In genomic region chr9:45139082-45139481, GRCm38 (mm10) we compare ENCODE assay signal across 10 mouse cellular contexts. TPM values are rescaled to one million over a fixed set of nuclear protein-coding genes. Genes with fewer than 3 reads are reported as not detected.
A peak's percentile ranks its signal among the peaks of the same experiment; 100 is the strongest.
DNase-seq lines count a peak whose midpoint lies in the region; ATAC-seq and TF ChIP-seq lines count a peak whose summit lies in the region.
"Had no signal": no experiment of that assay in that cellular context is flagged by ENCODE, and none has a peak within 500 bp of the region (broad histone marks: within the 10 kb centered on the region; RNA-seq: fewer than 3 reads in every experiment).

No protein-coding gene starts in this region.

- H3K9me3 ChIP-seq in lung, postnatal 0 days (ENCODE audit: low read length), result no peaks in the 10 kb centered on the region
- no peaks in the 10 kb centered on the region for H3K9me3 ChIP-seq in limb, embryonic 14.5 days (ENCODE audit: control insufficient read depth, low read length)
- no peaks in the 10 kb centered on the region for H3K9me3 ChIP-seq in stomach, embryonic 15.5 days

- TF ChIP-seq EP300 in lung, postnatal 0 days (IDR thresholded peaks at IDR 0.05), result no peak

- no peak for TF ChIP-seq POLR2A in cerebellum, adult 2 months (IDR thresholded peaks at IDR 0.05; ENCODE audit: borderline replicate concordance, insufficient read depth, low read length)
- TF ChIP-seq POLR2A in limb, embryonic 14.5 days (IDR thresholded peaks at IDR 0.05; ENCODE audit: borderline replicate concordance, extremely low read depth, insufficient read depth, insufficient read length), result no peak

- H3K27ac ChIP-seq in cerebellum, adult 2 months (ENCODE audit: insufficient read depth, low read length), result no peak overlapping the region
- H3K27ac ChIP-seq in lung, postnatal 0 days (ENCODE audit: low read length), result no peak overlapping the region
- no peak overlapping the region for H3K27ac ChIP-seq in limb, embryonic 14.5 days (replicated peaks; ENCODE audit: low read depth, low read length)
- no peak overlapping the region for H3K27ac ChIP-seq in stomach, embryonic 15.5 days

- H3K4me1 ChIP-seq in cerebellum, adult 2 months (ENCODE audit: control insufficient read depth, insufficient read depth, low read length), result peaks cover 3% of the 10 kb centered on the region; the same call in 1 of the 2 replicates
- peaks cover 3% of the 10 kb centered on the region; the same call in 1 of the 2 replicates for H3K4me1 ChIP-seq in lung, postnatal 0 days (ENCODE audit: insufficient read depth, low read depth, low read length)
- peaks cover 9% of the 10 kb centered on the region for H3K4me1 ChIP-seq in limb, embryonic 14.5 days (ENCODE audit: control insufficient read depth, insufficient read depth, low read length)
- H3K4me1 ChIP-seq in stomach, embryonic 15.5 days, result peaks cover 18% of the 10 kb centered on the region

- no peaks in the 10 kb centered on the region for H3K36me3 ChIP-seq in lung, postnatal 0 days (ENCODE audit: insufficient read depth, low read length)
- H3K36me3 ChIP-seq in limb, embryonic 14.5 days (ENCODE audit: control insufficient read depth, insufficient read depth, low read length), result no peaks in the 10 kb centered on the region
- no peaks in the 10 kb centered on the region for H3K36me3 ChIP-seq in stomach, embryonic 15.5 days

- no peak for TF ChIP-seq CTCF in cerebellum, adult 2 months (IDR thresholded peaks at IDR 0.05; ENCODE audit: borderline replicate concordance, insufficient read depth, low read depth, low read length)
- no peak for TF ChIP-seq CTCF in lung, postnatal 0 days (IDR thresholded peaks at IDR 0.05)

- 31% methylated on average over 7 of the region's 7 CpGs for WGBS in cerebellum, adult 2 months
- WGBS in lung, postnatal 0 days, result 0% methylated on average over 7 of the region's 7 CpGs
- 0% methylated on average over 7 of the region's 7 CpGs for WGBS in limb, embryonic 14.5 days
- 3% methylated on average over 7 of the region's 7 CpGs for WGBS in stomach, embryonic 15.5 days

- no peak overlapping the region for H3K9ac ChIP-seq in lung, postnatal 0 days (replicated peaks; ENCODE audit: low read depth)
- H3K9ac ChIP-seq in limb, embryonic 14.5 days (ENCODE audit: low read depth, low read length, severe bottlenecking), result peak overlapping the region; percentile 49; the same call in 1 of the 2 replicates
- no peak overlapping the region for H3K9ac ChIP-seq in stomach, embryonic 15.5 days

- no peak for DNase-seq in cerebellum, adult 2 months
- no peak for DNase-seq in cerebellum, postnatal 36 days
- DNase-seq in lung, postnatal 0 days (ENCODE audit: low spot score), result no peak
- DNase-seq in lung, postnatal 10 days, result no peak
- DNase-seq in limb, embryonic 14.5 days (ENCODE audit: low spot score), result no peak
- no peak for DNase-seq in frontal cortex, postnatal 25 days (ENCODE audit: low spot score in 2 of 2)
- no peak for DNase-seq in adipocyte (ENCODE audit: low spot score)

- H3K4me2 ChIP-seq in lung, postnatal 0 days (replicated peaks; ENCODE audit: low read depth, low read length), result peak overlapping the region; percentile 66; the same call in 1 of the 2 replicates
- H3K4me2 ChIP-seq in limb, embryonic 14.5 days (replicated peaks; ENCODE audit: low read depth, low read length, severe bottlenecking), result peak overlapping the region; percentile 98
- peak overlapping the region; percentile 98 for H3K4me2 ChIP-seq in stomach, embryonic 15.5 days

- peak overlapping the region; percentile 11 for H3K4me3 ChIP-seq in cerebellum, adult 2 months (replicated peaks; ENCODE audit: insufficient read depth, low read depth, low read length)
- 0 out of 2 replicates have a peak overlapping the region, but pooled peaks have one; percentile 38 for H3K4me3 ChIP-seq in lung, postnatal 0 days (ENCODE audit: low read depth, low read length)
- peak overlapping the region; percentile 54 for H3K4me3 ChIP-seq in limb, embryonic 14.5 days (replicated peaks; ENCODE audit: low read length)
- peak overlapping the region; percentile 52 for H3K4me3 ChIP-seq in stomach, embryonic 15.5 days (replicated peaks)

- H3K27me3 ChIP-seq in cerebellum, adult 2 months (ENCODE audit: control insufficient read depth, insufficient read depth, low read length), result no peaks in the 10 kb centered on the region; the same call in 1 of the 2 replicates
- peaks cover 54% of the 10 kb centered on the region for H3K27me3 ChIP-seq in lung, postnatal 0 days (replicated peaks; ENCODE audit: insufficient read depth, low read length)
- peaks cover 28% of the 10 kb centered on the region for H3K27me3 ChIP-seq in limb, embryonic 14.5 days (ENCODE audit: control insufficient read depth, insufficient read depth, low read length)
- H3K27me3 ChIP-seq in stomach, embryonic 15.5 days (replicated peaks), result peaks cover 71% of the 10 kb centered on the region

- no peak for ATAC-seq in lung, postnatal 0 days
- no peak for ATAC-seq in limb, embryonic 14.5 days (ENCODE audit: low FRiP score, low read depth)
- no peak for ATAC-seq in stomach, embryonic 15.5 days (ENCODE audit: insufficient read depth, low FRiP score, low read depth)

RNA-seq across cellular contexts. Expression of gene Scn4b, which starts 0.9 kb away (rescaled TPM):
- polyA plus RNA-seq in cerebellum, adult 2 months (2012; rRNA removed), result 78.8 and 109 TPM in 2 replicates
- polyA plus RNA-seq in lung, postnatal 0 days (2015; fragmentation: Nextera tagmentation; extraction: Ambion mirVana), result 0.13 TPM in 2 replicates
- 0.14 and 0.17 TPM in 2 replicates for polyA plus RNA-seq in limb, embryonic 14.5 days (2012; rRNA removed)
- 0.04 and 0.10 TPM in 2 replicates for polyA plus RNA-seq in limb, embryonic 14.5 days (2014; fragmentation: Nextera tagmentation; extraction: Ambion mirVana)
- 0.27 and 0.34 TPM in 2 replicates for polyA plus RNA-seq in stomach, embryonic 15.5 days (2015; fragmentation: Nextera tagmentation; extraction: Ambion mirVana)
- polyA plus RNA-seq: activated CD4-positive, CD25-positive, alpha-beta regulatory T cell, adult 4 months had no signal

RNA-seq across cellular contexts. Expression of gene Scn2b, which starts 21.5 kb away (rescaled TPM):
- polyA plus RNA-seq in cerebellum, adult 2 months (2012; rRNA removed), result 151 and 165 TPM in 2 replicates
- 0.27 and 0.49 TPM in 2 replicates for polyA plus RNA-seq in lung, postnatal 0 days (2015; fragmentation: Nextera tagmentation; extraction: Ambion mirVana)
- polyA plus RNA-seq in limb, embryonic 14.5 days (2012; rRNA removed), result 6.5 and 6.6 TPM in 2 replicates
- 3.3 and 5.4 TPM in 2 replicates for polyA plus RNA-seq in limb, embryonic 14.5 days (2014; fragmentation: Nextera tagmentation; extraction: Ambion mirVana)
- polyA plus RNA-seq in stomach, embryonic 15.5 days (2015; fragmentation: Nextera tagmentation; extraction: Ambion mirVana), result 3.9 and 4.2 TPM in 2 replicates
- polyA plus RNA-seq: liver, adult 2 months had no signal

RNA-seq across cellular contexts. Expression of gene BC049352, which starts 42.7 kb away (rescaled TPM):
- polyA plus RNA-seq in cerebellum, adult 2 months (2012; rRNA removed), result 1.9 and 2.8 TPM in 2 replicates
- polyA plus RNA-seq in lung, postnatal 0 days (2015; fragmentation: Nextera tagmentation; extraction: Ambion mirVana), result 0.11 and 0.21 TPM in 2 replicates
- polyA plus RNA-seq in limb, embryonic 14.5 days (2012; rRNA removed), result 0.04 TPM in 1 of 2 replicates, not detected in the other
- polyA plus RNA-seq in limb, embryonic 14.5 days (2014; fragmentation: Nextera tagmentation; extraction: Ambion mirVana), result not detected in 2 replicates
- 0.23 TPM in 1 of 2 replicates, not detected in the other for polyA plus RNA-seq in stomach, embryonic 15.5 days (2015; fragmentation: Nextera tagmentation; extraction: Ambion mirVana)

Comparison
In these comparisons a context has a peak if more than half of its experiments do, and no peak if none do; other contexts are left out.
1. RNA of gene Scn4b, which starts 0.9 kb away (polyA plus RNA-seq): 78.8 to 109 TPM in cerebellum, adult 2 months; 0.27 to 0.34 TPM in stomach, embryonic 15.5 days, 0.04 to 0.17 TPM in limb, embryonic 14.5 days and 0.13 TPM in lung, postnatal 0 days; every median in the first group is over 10 times any median in the second.
2. RNA of gene Scn2b, which starts 21.5 kb away (polyA plus RNA-seq): 151 to 165 TPM in cerebellum, adult 2 months; 3.3 to 6.6 TPM in limb, embryonic 14.5 days, 3.9 to 4.2 TPM in stomach, embryonic 15.5 days and 0.27 to 0.49 TPM in lung, postnatal 0 days; every median in the first group is over 10 times any median in the second.
3. Peak in every context shown above with its lines, with median percentiles within 50 percentile points of each other: H3K4me3 ChIP-seq and H3K4me2 ChIP-seq.